Mouse (Mus musculus) kidney, embryonic 15.5 days (tissue): Measurements from ENCODE around the gene Pja2. TPM values are rescaled to one million over a fixed set of nuclear protein-coding genes. Genes with fewer than 3 reads are reported as not detected.
"Not testable (repeated sequence)": the region's sequence is repeated elsewhere in the genome, so short reads cannot be mapped to it uniquely, and the experiment has no call there.

Source experiments
- ATAC-seq: fragments of 200-750 bp; cut with Nextera tagmentation; replicated peaks from 2 replicates; pipeline ENCODE4 v1.8.0; 2017; ENCODE audit warnings: moderate TSS enrichment; ENCODE audit not compliant: low FRiP score
- H3K27ac ChIP-seq: fragments of 300-500 bp; sonication (generic); 2 replicates; pipeline ENCODE4 v1.5.1; 2015; ENCODE audit warnings: mild to moderate bottlenecking, inconsistent platforms
- H3K27me3 ChIP-seq: fragments of 300-500 bp; sonication (generic); 2 replicates; pipeline ENCODE4 v1.6.1; 2015; ENCODE audit warnings: inconsistent platforms
- H3K36me3 ChIP-seq: fragments of 300-500 bp; sonication (generic); 2 replicates; pipeline ENCODE4 v1.6.1; 2015; ENCODE audit warnings: inconsistent platforms
- H3K4me1 ChIP-seq: fragments of 300-500 bp; sonication (generic); 2 replicates; pipeline ENCODE4 v1.6.1; 2015; ENCODE audit warnings: inconsistent platforms
- H3K4me2 ChIP-seq: fragments of 300-500 bp; sonication (generic); 2 replicates; pipeline ENCODE4 v1.6.1; 2015; ENCODE audit warnings: moderate library complexity, mild to moderate bottlenecking, inconsistent platforms
- H3K4me3 ChIP-seq: fragments of 300-500 bp; sonication (generic); replicated peaks from 2 replicates; pipeline ENCODE4 v1.5.1; 2015; ENCODE audit warnings: mild to moderate bottlenecking, inconsistent platforms
- H3K9ac ChIP-seq: fragments of 300-500 bp; sonication (generic); 2 replicates; pipeline ENCODE4 v1.6.1; 2015; ENCODE audit warnings: mild to moderate bottlenecking, inconsistent platforms
- H3K9me3 ChIP-seq: fragments of 300-500 bp; sonication (generic); replicated peaks from 2 replicates; pipeline ENCODE4 v1.6.1; 2016; ENCODE audit warnings: inconsistent platforms
- WGBS: fragments of 180-500 bp; shearing (Covaris S2); methylation state at CpG from one replicate; pipeline ENCODE4 v1.1.7; 2015; ENCODE audit warnings: mixed read lengths; 5-methylcytosine and 5-hydroxymethylcytosine counted together
- polyA plus RNA-seq: library from polyadenylated mRNA; unstranded; fragments of >200 nt; fragmentation: Nextera tagmentation; extraction: Ambion mirVana; gene quantifications from 2 replicates; pipeline ENCODE4 v1.2.1, GENCODE M21; 2015

Pja2 gene
- polyA plus RNA-seq, 1 experiment from 2014 or later: 65.1 TPM

DNA sequence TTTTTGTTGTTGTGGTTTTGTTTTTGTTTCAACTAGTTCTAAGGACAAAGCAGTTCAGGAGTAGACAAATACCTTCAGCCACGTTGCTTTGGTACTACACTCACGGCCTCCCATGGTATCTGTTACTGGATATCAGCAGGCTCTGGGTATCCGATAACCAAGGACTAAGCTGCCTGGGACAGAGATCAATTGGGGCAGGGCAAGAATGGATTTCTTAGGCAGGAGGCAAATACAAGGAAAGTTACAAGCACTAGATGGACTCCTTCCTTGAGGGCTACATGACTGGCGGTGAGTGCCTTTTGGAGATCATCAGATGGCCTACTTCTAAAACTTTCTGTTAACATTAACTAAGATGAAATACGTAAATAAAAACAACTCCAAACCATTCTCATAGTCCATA is 55.0 kb downstream of the Pja2 start:
- Histone ChIP-seq H3K4me2 (no peak overlapping the region), H3K27ac (no peak overlapping the region), H3K4me3 (no peak overlapping the region), H3K9me3 (no peaks in the 10 kb centered on the region), H3K4me1 (peaks cover 7% of the 10 kb centered on the region; the same call in 1 of the 2 replicates), H3K27me3 (no peaks in the 10 kb centered on the region), H3K36me3 (peaks cover 19% of the 10 kb centered on the region), H3K9ac (no peak overlapping the region)
- ATAC-seq: no peak
- 75% methylated on average over 5 of the region's 5 CpGs for WGBS

DNA sequence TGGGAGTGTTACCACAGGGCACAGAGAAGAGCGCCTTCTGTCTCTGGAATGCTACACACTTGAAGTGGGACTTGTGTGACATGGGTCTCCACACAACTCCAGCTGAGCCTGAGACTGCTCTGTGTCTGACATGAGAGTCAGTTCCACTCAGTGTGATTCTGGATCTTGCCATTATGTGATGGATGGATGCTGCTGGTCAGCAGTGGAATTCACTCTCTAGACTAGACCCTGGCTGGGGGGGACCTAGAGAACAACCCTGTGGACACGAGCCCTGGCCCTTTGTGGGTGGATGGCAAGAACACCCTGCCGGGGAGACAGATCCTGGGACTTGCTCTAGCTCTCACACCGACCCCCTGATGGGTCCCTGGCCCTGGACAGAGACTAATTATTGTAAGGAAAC is 56.5 kb downstream of the Pja2 start:
- H3K4me1 ChIP-seq: peaks cover 7% of the 10 kb centered on the region; the same call in 1 of the 2 replicates
- H3K27ac ChIP-seq: no peak overlapping the region
- WGBS: 84% methylated on average over 4 of the region's 4 CpGs
- H3K4me2 ChIP-seq: no peak overlapping the region
- peaks cover 14% of the 10 kb centered on the region; the same call in 1 of the 2 replicates for H3K36me3 ChIP-seq
- no peaks in the 10 kb centered on the region for H3K9me3 ChIP-seq
- no peak overlapping the region for H3K9ac ChIP-seq
- H3K27me3 ChIP-seq: no peaks in the 10 kb centered on the region
- H3K4me3 ChIP-seq: no peak overlapping the region
- no peak for ATAC-seq

DNA sequence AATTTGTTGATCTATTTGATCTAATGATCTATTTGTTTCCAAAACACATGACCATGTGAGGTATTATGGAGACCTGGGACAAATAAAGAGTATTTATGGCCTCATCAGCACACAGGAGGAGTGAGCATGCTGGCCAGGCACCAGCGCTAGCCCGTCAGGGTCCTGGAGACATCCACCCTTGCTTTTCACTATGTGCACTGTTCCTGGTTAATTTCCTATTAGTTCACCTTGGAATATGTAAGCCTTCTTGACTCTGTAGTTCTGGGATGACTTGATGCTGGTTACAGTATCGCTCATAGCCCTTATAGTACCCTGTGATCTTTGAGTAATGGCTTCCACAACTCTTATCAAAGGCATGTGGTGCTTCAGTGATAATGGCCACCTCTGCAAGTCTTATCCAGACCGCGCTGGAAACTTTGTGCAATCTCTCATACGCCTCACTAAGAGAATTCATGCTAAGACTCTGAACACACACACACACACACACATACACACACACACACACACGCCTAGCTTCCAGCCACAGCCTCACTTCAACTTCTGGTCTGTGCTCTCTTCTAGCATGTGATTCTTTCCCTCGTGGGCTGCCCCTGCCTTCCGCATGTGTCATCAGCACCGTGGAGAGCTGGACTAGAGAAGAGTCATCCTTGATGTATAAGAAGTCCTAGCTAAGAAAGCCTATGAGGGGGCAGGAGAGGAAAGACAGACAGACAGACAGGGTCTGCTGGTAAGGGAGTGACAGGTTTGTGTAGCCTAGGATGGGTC is 57.2 kb downstream of the Pja2 start:
- WGBS: 86% methylated on average over 10 of the region's 10 CpGs
- Histone ChIP-seq H3K9ac (no peak overlapping the region), H3K9me3 (no peaks in the 10 kb centered on the region), H3K27me3 (no peaks in the 10 kb centered on the region), H3K4me2 (no peak overlapping the region), H3K4me1 (peaks cover 7% of the 10 kb centered on the region; the same call in 1 of the 2 replicates), H3K36me3 (peaks cover 8% of the 10 kb centered on the region; the same call in 1 of the 2 replicates), H3K4me3 (no peak overlapping the region), H3K27ac (no peak overlapping the region)
- ATAC-seq: no peak

DNA sequence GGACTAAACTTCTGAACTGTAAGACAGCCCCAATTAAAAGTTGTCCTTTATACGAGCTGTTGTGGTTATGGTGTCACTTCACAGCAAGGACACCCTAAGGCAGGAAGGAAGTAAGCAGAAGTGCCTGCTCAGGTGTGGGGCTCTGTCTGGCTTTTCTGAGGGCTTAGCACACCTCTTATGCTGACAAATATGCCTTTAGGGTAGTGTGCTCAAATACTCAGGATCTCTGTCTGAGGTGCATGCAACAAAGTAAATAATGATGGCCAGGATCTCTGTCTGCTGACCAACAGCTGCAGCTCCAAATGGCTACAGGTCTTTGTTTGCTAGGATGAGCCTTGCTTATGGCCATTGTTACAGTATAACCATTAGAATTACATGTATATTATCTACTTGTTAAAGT is 71.1 kb downstream of the Pja2 start:
- ATAC-seq: no peak
- Histone ChIP-seq H3K9me3 (no peaks in the 10 kb centered on the region), H3K4me3 (no peak overlapping the region)

DNA sequence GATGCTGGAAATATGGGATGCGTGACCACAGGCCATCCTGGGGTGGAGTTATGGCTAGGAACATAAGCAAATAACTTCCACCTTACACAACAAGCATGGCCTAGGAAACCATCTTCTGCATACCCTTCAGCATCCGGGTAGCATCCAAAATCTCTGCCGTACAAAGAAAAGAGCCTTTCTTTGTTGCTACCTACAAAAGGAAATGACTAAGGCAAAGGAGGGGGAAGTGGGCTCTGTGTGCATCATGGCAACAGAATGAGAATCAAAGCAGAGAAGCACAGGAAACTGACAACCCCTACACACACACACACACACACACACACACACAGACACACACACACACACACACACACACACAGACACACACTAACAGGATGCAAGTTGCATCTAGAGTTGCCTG is 83.5 kb downstream of the Pja2 start:
- no peak overlapping the region for H3K9ac ChIP-seq
- no peaks in the 10 kb centered on the region for H3K27me3 ChIP-seq
- ATAC-seq: no peak
- no peak overlapping the region for H3K4me3 ChIP-seq
- no peak overlapping the region for H3K4me2 ChIP-seq
- no peaks in the 10 kb centered on the region for H3K36me3 ChIP-seq
- H3K27ac ChIP-seq: no peak overlapping the region
- peaks cover 6% of the 10 kb centered on the region for H3K4me1 ChIP-seq
- WGBS: 85% methylated on average over 3 of the region's 3 CpGs
- no peaks in the 10 kb centered on the region for H3K9me3 ChIP-seq

More for the DNA sequence above, 71.1 kb downstream of the Pja2 start:
- H3K36me3 ChIP-seq: no peaks in the 10 kb centered on the region
- H3K4me2 ChIP-seq: no peak overlapping the region
- 83% methylated on average over 1 of the region's 1 CpGs for WGBS
- no peaks in the 10 kb centered on the region for H3K27me3 ChIP-seq
- H3K27ac ChIP-seq: no peak overlapping the region
- no peak overlapping the region for H3K9ac ChIP-seq
- H3K4me1 ChIP-seq: no peaks in the 10 kb centered on the region

DNA sequence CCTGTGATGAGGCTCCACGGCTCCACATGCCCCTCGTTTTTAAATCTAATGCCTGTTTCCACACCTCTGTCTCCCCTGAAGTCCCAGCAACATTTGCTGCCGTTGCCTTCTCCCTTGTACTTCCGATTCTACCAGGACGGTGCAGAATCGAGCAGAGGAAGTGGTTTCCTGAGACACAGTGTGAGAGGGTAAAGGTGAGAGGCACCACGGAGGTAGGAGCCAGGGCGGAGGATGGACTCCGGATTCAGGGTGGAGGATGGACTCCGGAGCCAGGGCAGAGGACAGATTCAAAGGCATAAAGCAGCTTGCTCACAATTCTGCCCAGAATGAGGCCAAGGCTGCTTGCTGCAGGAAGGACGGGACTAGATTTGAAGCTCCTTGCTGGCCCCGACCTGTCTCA is 88.8 kb downstream of the Pja2 start:
- Histone ChIP-seq H3K27me3 (no peaks in the 10 kb centered on the region), H3K4me1 (peaks cover 23% of the 10 kb centered on the region), H3K9me3 (no peaks in the 10 kb centered on the region), H3K27ac (peak overlapping the region; percentile 54; the same call in 1 of the 2 replicates), H3K36me3 (no peaks in the 10 kb centered on the region), H3K4me2 (peak overlapping the region; percentile 8; the same call in 1 of the 2 replicates), H3K9ac (no peak overlapping the region), H3K4me3 (no peak overlapping the region)
- 0 out of 2 replicates have a peak, but pooled peaks have one; percentile 40 for ATAC-seq
- WGBS: 32% methylated on average over 12 of the region's 12 CpGs

DNA sequence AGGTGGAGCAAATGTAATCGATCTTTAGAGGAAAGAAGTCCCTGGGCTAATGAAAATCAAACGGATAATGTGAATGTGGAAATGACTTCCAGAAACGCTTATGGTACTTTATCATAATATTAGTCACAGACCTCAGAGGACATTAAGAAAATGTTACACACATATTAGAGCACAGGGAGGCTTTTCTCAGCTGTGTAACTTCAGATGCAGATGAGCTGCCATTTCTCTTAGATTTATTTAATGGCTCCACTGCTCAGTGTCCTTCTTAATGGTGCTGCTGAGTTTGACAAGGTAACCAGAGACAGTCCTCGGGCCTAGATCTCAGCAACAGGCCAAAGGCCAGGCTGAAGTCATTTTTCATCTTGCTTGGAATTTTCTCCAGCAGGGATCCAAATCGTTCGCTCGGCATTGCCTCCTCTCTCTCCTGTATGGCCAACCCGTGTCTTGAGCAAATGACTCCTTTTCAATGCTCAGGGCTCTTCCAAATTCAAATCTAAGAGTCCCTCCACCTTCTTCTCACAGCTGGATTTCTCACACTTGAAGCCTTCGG is 89.3 kb downstream of the Pja2 start:
- Histone ChIP-seq H3K9me3 (no peaks in the 10 kb centered on the region), H3K9ac (no peak overlapping the region), H3K36me3 (no peaks in the 10 kb centered on the region), H3K4me3 (no peak overlapping the region), H3K27ac (peak overlapping the region; percentile 54; the same call in 1 of the 2 replicates), H3K4me2 (0 out of 2 replicates have a peak overlapping the region, but pooled peaks have one; percentile 8), H3K4me1 (peaks cover 23% of the 10 kb centered on the region), H3K27me3 (no peaks in the 10 kb centered on the region)
- ATAC-seq: 0 out of 2 replicates have a peak, but pooled peaks have one; percentile 36
- WGBS: 23% methylated on average over 9 of the region's 9 CpGs

DNA sequence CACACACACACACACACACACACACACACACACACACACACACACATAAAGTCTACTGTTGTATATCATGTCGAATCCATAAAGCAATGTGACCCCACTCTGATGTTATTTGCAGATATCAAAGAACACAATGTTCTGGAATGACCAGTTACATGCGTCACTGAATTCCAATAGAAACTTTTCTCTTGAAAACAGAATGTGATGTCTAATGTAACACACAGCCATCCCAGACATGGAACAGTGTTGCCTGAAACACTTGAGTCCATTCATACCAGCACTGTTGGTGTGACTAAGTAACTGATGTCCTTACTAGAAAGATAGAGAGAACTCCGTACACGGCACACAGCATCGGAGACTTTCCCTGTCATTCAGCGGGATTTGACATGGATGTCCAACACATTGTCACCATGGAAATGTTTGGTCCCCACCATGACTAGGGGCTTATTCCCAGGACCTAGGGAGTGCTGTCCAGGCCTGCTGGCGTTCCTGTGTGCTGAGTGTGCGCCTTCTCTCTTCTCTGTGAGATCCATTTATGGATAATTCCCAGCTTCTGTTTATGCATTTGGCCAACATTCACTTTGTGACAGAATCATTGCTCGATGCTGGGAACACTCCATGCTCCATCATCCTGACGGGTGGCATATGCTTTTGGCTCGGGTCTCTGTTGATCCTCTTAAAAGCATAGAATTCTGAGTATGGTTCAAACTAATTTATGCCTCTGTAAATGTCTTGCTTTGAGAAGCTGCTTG is 90.0 kb downstream of the Pja2 start:
- no peak overlapping the region for H3K9ac ChIP-seq
- WGBS: 68% methylated on average over 11 of the region's 11 CpGs
- no peak overlapping the region; the same call in 1 of the 2 replicates for H3K27ac ChIP-seq
- H3K9me3 ChIP-seq: no peaks in the 10 kb centered on the region
- no peak overlapping the region for H3K4me3 ChIP-seq
- no peaks in the 10 kb centered on the region for H3K27me3 ChIP-seq
- H3K36me3 ChIP-seq: no peaks in the 10 kb centered on the region
- ATAC-seq: peak; percentile 56
- H3K4me1 ChIP-seq: peaks cover 23% of the 10 kb centered on the region
- no peak overlapping the region for H3K4me2 ChIP-seq

DNA sequence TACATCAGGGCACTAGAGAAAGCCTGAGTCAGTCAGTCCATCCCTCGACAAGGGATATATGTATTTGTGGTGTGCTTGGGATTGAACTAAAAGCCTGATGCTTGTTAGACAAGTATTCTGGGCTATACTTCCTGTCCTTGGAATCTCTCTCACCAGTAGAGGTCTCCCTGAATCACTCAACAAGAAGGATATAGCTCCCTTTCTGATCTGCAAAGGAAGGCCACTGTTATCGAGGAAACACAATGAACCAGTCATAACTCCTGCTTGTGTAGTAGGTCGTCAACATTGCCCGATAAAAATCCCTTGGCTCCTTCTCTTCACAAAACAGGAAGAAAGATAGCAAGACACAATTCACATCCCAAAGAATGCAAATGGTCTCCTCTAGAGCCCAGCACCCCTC is 99.6 kb downstream of the Pja2 start:
- H3K36me3 ChIP-seq: no peaks in the 10 kb centered on the region
- no peak overlapping the region for H3K4me3 ChIP-seq
- no peaks in the 10 kb centered on the region for H3K4me1 ChIP-seq
- H3K9ac ChIP-seq: no peak overlapping the region
- no peak overlapping the region for H3K4me2 ChIP-seq
- H3K27me3 ChIP-seq: no peaks in the 10 kb centered on the region
- WGBS: 69% methylated on average over 4 of the region's 4 CpGs
- no peak overlapping the region for H3K27ac ChIP-seq
- no peaks in the 10 kb centered on the region for H3K9me3 ChIP-seq
- ATAC-seq: no peak

DNA sequence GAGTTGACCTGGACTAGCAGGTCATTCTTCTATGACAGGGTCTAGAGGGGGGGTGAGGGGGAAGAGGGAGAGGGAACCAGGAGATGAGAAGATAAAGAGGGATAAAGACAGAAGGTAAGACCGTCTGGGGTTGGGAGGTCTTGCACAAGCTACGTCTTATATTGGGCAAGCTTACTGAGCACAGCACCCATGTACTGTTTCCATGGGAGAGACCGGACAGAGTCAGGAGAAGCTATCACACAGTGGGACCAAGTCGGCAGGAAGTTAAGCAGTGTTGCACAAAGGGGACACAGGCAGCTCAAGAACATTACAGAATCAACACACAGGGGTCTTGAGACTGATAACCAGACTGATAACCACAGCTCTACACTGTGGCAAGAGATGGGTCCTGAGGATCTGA is 100.1 kb downstream of the Pja2 start:
- WGBS: 93% methylated on average over 4 of the region's 4 CpGs
- not testable (repeated sequence) for H3K4me1 ChIP-seq, H3K9ac ChIP-seq, H3K4me2 ChIP-seq, H3K27me3 ChIP-seq, H3K27ac ChIP-seq, H3K36me3 ChIP-seq, H3K4me3 ChIP-seq, ATAC-seq, H3K9me3 ChIP-seq

DNA sequence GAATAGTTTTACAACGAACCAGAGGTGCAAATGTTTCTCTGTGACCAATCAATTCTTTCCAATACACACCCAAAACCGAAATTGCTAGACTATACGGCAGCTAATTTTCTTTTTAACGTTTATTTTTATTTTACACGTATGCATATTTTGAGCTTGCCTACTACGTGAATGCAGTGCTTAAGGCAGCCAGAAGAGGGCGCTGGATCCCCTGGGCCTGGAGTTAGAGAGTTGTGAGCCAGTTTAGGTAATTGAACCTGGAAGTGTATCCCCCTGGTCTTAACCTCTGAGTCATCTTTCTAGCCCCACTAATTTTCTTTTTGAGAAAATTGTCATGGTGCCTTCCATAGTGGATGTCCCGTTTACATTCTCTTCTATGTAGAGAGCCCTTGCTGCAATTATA is 100.5 kb downstream of the Pja2 start:
- no peak for ATAC-seq
- no peak overlapping the region for H3K27ac ChIP-seq

More for the DNA sequence above, 100.5 kb downstream of the Pja2 start:
- WGBS: 81% methylated on average over 8 of the region's 8 CpGs
- Histone ChIP-seq H3K4me2 (no peak overlapping the region), H3K36me3 (no peaks in the 10 kb centered on the region), H3K27me3 (no peaks in the 10 kb centered on the region), H3K4me3 (no peak overlapping the region), H3K4me1 (no peaks in the 10 kb centered on the region), H3K9me3 (no peaks in the 10 kb centered on the region), H3K9ac (no peak overlapping the region)
